Mouse (Mus musculus) embryo, embryonic 9.5 days (tissue): ENCODE measurements around the gene Ankrd33b.

Experiments
- DNase-seq: peaks from one replicate; pipeline ENCODE4 v3.0.0-alpha.2; 2017; ENCODE audit errors: extremely low spot score

Ankrd33b gene

DNA sequence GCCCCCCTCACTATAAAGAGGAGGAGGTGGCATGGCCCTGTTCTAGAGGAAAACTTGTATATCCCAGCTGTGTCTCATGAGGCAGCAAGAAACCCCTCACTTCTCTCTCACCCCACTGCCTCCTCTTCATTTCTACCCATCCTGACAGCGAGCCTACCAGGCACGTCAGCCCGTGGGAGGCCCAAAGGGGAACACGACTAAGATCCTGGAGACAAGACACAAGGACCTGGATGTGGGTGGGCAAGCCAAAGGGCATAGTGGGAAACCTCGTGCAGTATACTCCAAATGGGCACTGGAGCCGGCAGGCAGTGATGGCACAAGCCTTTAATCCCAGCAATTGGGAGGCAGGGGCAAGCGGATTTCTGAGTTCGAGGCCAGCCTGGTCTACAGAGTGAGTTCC is 1.0 kb upstream of the Ankrd33b start:
- no peak for DNase-seq

DNA sequence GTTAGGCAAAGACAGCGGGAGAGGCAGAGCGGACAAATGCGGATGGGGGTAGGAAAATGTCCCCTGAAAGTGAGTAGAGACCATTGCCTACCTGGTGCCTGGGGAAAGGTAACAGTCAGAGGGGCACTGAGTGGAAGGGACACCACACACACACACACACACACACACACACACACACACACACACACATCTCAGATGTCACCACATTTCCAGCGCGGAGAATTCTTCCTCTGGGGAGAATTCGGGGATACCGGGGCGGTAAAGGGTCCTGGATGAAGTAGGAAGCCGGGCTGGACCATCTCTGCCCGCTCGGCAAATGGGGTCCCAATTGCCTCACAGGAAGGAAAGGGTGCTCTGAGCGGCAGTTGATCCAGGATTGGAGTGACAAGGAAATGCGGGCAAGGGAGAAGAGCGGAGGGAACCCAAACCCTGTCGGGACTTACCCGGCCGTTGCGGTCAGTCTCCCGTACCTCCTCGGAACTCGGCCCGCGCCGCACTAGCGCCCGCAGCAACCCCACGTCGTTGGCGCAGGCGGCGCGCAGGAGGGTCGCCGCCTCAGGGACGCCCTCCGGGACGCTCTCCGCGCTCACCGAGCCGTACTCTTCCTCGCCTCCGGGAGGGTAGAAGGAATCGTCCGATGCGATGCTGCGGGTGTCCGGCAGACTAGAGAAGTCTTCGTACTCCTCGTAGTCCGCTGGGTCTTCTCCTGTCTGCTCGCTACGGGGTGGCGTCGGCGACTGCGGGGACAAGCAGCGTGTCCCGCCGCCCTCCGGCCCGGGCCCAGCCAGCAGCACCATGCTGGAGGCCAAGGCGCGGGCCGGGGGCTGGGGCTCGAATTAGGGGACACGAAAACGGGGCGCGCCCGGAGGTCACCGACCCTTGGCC is 688 bp downstream of the Ankrd33b start:
- peak; percentile 69 for DNase-seq

DNA sequence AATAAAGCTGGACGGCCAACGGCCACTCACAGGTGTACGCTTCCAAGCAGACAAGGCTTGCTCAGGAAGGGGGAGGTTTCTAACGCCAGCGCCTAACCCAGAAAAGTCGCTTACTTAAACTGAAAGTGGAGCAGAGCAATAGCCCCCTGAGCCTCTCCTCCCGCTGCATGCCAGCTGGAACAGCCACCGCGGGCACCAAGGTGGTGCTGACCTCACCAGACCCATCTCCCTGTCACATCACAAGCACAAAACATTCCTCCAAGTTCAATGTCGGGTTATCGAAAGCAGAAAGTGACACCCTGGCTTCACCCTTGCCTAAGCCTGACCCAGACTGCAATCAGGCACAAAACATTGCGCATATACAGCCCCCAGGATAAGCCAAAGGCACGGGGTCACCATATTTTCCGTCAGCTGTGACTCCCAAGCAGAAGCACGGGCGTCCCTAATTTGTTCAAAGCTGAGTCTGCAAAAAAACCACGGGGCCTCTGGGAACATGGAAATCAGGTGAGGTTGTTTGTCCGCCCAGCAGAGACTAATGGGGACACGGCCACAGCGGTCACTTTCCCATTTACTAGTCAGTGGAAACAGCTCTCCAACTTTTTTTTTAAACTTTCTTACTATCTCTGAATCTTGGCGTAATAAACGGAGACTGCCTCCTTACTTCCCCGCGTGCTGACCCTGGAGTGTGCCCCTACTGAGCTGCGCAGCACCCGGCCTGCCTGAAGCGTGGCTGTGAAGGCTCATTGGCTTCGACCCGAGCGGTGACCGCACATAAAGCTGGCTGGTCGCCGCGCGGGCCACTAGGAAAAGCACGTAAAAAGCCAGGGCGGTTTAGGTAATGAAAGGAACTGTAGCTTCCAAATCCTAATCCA is 1.6 kb downstream of the Ankrd33b start:
- DNase-seq = peak; percentile 39

DNA sequence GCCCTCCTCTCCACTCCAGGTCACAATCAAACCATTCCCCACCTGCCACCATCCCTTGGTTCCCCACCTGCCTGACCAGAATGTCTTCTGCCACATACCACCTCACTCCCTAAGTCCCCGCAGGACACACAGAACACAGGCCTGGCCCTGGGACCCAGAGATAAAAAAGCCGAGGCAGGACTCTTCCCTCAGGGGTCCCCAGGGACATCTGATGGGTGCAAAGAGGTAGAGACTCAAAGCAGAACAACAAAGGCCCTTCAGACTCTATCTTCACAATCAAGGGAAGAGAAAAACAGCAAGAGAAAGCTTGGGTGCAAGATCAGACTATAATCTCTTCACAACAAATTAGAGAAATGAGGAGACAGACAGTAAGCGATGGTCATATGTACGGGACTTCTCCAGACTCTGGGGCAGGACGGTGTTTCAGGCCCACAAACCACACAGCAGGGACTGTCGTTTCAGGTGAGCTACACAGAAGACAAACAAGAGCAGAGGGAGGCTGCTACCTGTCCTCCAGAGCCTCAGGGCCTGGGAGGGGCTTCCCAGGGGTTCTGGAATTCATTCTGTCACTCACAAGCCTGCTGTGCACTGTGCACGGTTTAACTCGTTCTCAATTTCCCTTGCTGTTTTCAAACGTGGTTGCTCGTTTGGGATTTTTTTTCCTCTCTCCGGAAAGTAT is 2.3 kb downstream of the Ankrd33b start:
- peak; percentile 17 for DNase-seq

DNA sequence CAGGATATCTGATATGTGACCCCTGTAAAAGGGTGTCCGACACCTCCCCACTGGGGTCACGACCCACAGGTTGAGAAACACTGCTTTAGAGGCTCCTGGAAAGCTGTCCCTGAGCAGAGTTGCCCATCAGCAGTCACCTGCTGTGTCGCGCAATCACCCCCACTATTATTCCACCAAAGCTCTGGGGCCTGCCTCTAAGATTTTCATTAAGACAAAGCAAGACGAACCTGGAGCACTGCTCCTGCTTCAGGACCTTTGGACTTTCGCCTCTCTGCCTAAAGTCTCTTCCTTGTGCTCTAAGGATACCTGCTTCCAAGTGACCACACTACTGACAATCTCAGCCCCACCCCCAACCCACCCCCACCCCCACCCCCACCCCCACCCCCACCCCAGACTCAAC is 3.1 kb downstream of the Ankrd33b start:
- DNase-seq = no peak

DNA sequence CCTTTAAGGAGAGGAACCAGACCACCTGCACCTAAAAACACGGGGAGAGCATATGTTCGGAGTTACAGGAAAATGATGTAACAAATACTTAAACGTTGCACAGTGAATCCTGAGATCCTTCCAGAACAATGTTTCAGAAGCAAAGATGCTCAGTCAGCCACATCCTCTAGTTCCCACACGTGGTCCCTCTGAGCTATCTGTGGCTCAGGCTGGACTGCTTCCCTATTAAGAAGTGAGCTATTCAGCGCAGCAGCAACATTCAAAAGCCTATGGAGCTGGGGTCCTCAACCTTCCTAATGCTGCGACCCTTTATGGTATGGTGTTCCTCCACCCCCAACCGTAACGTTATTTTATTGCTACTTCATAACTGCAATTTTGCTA is 3.6 kb downstream of the Ankrd33b start:
- no peak for DNase-seq

DNA sequence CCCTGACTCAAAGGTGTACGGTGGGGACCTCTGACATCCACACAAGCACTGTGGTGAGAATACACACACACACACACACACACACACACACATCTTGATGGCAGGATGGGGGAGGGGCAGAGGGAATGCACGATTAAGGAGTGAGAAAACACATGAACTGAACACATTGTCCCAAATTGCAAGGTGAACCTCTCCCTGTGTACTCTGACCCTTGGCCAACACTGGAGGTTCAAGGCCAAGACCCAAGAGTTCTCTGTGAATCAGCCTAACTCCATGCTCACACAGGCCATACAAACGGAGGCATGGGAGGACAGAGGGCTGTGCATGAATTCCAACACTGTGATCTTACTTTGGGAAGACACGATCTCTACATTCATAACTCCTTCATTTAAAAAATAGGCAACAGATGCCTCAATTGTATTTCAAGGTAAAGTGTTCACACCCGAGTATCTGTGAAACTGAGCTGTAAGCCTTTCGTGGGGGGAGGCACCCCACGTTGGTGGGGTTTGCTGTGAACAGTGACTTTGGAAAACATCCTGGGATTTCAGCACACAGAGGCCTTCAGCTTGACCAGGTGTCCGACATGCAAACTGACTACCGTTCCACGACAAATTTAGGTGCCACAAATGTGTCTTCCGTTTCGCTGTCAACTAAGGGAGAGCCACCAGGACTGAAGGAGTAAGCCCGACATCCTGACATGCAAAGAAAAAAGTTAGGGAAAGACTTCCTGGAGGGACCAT is 4.1 kb downstream of the Ankrd33b start:
- DNase-seq = no peak

DNA sequence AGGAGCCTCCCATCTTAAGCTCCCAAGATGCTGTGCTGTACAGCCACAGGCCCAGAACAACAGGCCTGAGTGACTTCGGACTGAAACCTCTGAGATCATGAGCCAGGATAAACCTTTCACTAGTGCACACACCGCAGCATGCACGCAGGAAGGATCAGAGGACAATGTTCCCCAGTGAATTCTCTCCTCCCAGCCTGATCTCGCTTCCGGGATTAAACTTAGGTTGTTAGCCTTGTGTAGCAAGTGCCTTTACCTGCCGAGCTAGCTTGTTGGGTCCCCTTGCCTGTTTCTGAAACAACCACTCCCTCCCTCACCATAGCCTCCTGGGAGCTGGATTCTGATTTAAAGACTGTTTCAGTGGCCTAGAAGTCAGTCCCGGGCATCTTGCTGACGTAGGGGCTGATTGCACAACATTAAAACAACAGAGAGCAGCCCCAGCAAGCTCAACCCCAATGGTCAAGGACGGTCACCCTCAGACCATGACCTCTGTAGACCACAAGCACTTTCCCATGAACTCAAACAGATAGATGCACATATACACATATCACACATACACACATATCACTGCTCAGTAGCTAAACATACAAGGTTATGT is 6.2 kb downstream of the Ankrd33b start:
- DNase-seq = no peak

DNA sequence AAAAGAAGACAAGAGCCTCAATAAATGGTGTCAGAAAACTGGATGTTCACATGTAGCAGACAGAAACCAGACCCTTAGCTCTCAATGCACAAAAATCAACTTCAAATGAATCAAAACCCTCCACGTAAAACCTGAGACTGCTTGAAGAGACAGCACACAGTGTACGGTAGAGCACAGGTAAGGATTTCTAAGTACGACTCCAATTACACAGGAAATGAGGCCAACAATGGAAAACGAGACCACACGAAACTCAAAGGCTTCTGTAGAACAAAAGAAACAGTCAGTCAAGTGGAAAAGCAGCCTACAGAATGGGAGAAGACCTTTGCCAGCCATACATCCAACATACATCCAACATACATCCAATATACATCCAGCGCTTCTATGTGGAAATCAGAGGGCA is 6.9 kb downstream of the Ankrd33b start:
- DNase-seq = no peak

DNA sequence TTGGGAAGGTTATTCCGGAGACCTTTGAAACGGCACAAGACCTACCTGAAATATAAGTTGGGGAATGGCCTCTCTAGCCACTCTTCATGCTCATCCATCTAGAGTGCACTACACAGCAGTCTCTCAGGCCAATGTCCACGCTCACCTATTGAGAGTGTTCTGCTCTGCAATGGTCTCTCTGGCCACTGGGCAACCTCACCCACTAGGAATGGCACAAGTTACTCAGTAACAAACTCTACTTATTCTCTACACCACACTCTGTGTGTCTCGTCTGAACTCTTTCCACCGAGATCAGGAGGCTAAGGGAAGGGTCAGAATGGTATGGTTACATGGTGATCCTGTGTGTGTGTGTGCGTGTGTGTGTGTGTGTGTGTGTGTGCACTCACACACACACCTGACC is 7.7 kb downstream of the Ankrd33b start:
- no peak for DNase-seq

DNA sequence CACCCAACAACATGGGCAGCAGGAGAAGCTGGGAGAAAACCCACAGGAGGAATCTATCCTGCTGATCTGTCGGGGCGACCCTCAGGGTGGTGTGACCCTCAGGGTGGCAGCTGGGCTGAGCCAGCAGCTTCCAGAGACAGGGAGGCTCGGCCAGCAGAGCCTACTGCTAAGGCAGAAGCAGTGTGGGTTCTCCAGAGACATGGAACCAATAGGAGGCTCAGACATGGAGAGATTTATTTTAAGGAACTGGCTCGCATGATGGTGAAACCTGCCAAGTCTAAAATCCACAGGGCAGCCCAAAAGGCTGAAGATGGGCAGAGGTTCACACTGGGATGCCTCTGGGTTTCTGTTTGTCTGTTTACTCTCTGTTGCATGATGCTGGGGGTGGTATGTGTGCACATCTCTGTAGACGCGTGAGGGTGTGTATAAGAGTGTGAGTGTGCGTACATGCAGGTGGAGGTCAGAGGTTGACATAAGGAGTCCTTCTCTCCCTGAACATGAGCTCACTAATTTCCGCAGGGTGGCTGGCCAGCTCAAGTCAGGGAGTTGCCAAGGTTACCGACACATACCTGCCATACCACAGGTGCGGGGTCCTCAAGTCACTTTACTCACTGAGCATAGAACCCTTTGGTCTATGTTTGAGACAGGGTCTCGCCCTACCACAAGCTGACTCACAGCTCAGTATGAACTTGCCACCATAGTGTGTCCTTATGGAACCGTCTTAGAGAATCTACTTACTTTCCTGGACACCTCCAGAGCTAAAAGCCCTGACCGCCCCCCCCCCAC is 14.8 kb downstream of the Ankrd33b start:
- no peak for DNase-seq

DNA sequence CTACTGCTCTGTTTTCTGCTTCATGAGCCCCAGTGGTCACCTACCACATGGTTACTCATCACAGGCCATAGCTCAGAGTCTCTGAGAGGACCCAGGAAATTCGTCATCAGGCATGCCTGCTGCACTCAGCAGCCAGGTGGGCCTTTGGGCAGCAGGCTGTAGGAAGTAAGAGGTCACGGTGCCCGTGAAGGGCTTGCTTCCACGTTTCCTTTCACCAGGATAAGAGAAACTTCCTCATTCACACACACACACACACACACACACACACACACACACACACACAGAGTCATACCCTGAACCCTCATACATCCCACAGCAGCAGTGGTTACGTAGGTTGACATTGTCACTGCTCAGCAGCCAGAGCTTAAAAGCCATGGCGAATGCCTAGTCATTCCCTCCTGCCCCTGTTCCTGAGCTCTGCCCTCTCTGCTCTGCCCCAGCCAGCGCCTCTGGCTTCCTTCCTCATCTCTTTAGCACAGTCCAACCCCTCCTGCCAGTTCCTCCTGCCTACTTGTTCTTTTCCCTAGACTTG is 17.6 kb downstream of the Ankrd33b start:
- no peak for DNase-seq

DNA sequence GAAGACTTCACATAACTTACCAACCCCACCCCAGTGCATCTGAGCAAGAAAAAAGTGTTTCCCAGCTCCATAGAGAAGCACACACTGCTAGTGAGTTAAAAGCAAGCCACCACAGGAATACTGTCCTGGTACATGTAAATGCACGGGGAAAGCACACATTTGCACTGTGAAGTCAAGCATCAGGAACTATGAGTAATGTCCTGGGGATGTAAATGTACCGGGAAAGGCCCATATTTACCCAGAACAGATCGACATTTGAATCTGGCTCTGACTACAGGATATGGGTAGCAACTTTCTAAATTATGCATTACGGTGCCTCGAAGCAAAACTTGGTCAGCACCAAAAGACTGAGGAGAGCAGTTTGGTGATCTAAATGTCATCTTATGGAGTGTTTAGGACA is 18.5 kb downstream of the Ankrd33b start:
- DNase-seq = no peak

DNA sequence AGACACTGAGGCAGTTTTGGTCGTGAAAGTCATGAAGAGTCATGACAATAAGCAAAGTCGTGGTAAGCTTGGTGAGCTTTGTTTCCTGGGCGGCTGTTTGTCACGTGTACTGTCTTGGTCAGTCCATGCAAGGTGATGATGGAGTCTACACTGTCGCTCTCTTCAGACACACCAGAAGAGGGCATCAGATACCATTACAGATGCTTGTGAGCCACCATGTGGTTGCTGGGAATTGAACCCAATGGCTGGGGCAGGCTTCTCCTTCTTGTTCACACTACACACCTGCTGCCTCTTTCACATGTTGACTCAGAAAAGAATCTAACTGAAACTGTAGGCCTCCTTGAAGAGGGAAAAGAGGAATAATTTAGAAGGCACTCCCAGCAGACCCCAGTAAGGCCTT is 19.3 kb downstream of the Ankrd33b start:
- DNase-seq = no peak

DNA sequence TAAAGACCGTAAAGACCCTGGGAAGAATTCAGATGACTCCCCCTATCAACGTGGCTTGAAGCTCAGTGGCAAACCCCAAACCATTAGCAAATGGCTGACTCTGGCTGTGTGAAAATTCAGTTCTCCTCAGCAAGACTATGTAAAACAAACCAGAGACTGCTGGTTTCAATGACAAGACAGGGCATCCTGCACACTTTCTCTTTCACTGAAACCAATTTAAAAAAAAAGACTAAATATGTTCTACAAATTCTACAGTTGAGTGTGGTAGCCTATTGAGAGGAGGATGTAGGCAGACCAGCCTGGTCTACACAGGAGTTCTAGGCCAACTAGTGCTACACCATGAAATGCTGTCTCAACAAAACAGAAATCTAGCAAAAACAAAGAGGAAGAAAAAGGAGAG is 21.0 kb downstream of the Ankrd33b start:
- no peak for DNase-seq

DNA sequence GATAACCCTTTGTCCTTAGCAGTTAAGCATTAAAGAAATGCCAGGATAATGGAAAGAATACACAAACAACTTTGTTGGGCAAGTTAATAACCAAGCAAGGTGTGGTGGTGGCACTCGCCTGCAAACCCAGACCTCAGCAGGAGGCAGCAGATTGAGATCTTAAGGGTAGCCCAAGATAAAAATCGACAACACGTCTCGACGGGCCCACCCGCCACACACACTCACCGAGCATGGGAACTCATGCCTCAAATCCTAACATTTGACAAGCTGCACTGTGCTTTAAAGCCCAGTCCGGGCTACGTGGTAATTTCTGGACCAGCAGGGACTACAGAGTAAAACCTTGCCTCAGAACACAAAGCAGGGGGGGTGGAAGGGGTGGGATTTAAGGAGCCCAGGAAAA is 22.2 kb downstream of the Ankrd33b start:
- DNase-seq = no peak

DNA sequence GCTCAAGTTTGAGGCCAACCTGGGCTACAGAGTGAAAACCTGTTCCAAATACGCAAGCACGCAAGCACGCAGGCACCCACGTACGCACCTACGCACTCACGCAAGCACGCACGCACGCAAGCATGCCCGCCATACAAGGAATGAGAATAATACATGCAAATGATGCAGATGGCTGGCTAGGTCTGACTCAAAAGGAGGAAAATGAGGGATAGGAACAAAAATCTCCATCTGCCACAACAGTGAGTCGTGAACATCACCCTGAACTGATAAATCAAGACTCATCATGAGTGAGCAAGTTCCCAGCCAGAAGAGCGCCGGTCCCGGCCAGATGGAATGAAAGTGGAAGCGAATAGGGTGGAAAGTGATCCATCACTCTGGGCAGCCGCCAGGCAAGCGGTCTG is 22.7 kb downstream of the Ankrd33b start:
- DNase-seq = no peak

DNA sequence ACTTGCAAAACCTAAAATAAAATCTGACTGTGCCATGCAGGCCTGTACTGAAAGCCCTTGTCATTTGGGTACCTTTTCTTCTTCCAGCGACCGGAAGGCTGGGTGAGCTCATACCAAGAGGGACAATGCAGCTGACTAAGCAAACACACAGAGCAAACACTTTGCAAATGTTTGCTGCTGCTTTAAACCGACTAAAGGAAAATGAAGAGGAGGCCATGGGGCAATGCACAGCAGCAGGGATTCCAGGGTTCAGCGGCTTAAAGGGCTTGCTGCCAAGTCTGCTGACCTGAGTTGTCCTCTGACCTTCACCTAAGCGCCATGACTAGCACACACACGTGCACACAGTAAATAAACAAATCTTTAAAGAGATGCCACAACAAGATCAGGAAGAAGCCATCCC is 23.9 kb downstream of the Ankrd33b start:
- no peak for DNase-seq

DNA sequence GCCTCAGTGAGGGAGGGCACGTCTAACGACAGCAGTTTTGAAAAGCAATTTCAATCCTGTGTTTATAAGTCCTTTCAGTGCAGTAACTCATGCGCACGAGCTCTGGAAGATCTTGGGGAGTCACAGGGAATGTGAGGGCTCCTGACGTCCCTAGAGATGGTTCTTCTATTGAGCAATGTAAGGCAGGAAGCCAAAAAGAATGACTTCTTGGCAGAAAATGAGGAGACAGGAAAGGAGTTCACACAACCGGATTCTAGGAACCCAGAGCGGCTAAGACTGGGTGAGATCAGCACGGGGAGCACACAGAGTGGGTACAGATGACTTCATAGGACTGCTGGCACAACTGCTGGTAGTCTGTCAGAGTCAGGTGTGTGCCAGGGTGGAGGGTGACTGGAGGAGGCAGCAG is 25.0 kb downstream of the Ankrd33b start:
- DNase-seq = no peak

DNA sequence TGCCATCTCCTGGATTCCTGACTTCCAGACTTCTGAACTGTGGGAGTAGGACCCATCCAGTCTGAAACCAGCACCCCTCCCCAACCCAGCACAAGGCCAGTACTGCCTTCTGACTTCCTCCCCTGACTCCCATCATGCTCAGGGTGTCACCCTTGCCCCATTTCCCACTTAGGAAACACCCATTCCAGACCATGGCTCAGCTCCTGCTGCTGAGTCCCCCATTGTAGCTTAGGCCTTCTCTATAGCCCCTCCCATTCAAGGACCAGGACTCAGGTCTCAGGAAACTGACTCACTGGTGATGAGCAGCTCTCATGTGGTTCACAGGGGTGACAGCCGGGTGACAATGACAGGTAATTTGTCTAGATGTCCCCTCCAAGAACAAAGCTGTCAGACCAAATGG is 25.5 kb downstream of the Ankrd33b start:
- DNase-seq = no peak
